Mouse (Mus musculus) monocyte, adult 59 days (primary cell): ENCODE data around the gene Stpg2. TPM values are rescaled to one million over a fixed set of nuclear protein-coding genes. Genes with fewer than 3 reads are reported as not detected.

Source experiments
- total RNA-seq, 2 experiments: library from RNA; stranded (reverse); gene quantifications; one replicate each; pipeline ENCODE4 v1.2.4; 2023

The Stpg2 gene
- total RNA-seq = not detected

GRCm38 (mm10) chr3:139205444-139205998 lies at the start of gene Stpg2:
Gene Stpg2, plus strand, starts transcription at chr3:139205694.

Other genes starting within 250 kb of the Stpg2 start
- gene Rap1gds1, start 130.5 kb upstream of the Stpg2 start, total RNA-seq = 10 to 100 TPM; 74.9 to 76.0 TPM